Mouse (Mus musculus) limb, embryonic 15.5 days (tissue): Measurements from ENCODE around the gene Nrgn. TPM values are rescaled to one million over a fixed set of nuclear protein-coding genes. Genes with fewer than 3 reads are reported as not detected.

Experiments used
- ATAC-seq: fragments of 200-750 bp; cut with Nextera tagmentation; 2 replicates; pipeline ENCODE4 v1.8.0; 2017; ENCODE audit warnings: low read depth, moderate TSS enrichment; ENCODE audit not compliant: insufficient number of reproducible peaks, low FRiP score, low TSS enrichment
- H3K27ac ChIP-seq: fragments of 300-500 bp; sonication (generic); 2 replicates; pipeline ENCODE4 v1.5.1; 2015; ENCODE audit warnings: moderate library complexity, mild to moderate bottlenecking, inconsistent platforms
- H3K27me3 ChIP-seq: fragments of 300-500 bp; sonication (generic); 2 replicates; pipeline ENCODE4 v1.6.1; 2015; ENCODE audit warnings: inconsistent platforms
- H3K36me3 ChIP-seq: fragments of 300-500 bp; sonication (generic); 2 replicates; pipeline ENCODE4 v1.6.1; 2015; ENCODE audit warnings: inconsistent platforms
- H3K4me1 ChIP-seq: fragments of 300-500 bp; sonication (generic); 2 replicates; pipeline ENCODE4 v1.6.1; 2015; ENCODE audit warnings: inconsistent platforms
- H3K4me2 ChIP-seq: fragments of 300-500 bp; sonication (generic); 2 replicates; pipeline ENCODE4 v1.6.1; 2015; ENCODE audit warnings: mild to moderate bottlenecking, inconsistent platforms
- H3K4me3 ChIP-seq: fragments of 300-500 bp; sonication (generic); 2 replicates; pipeline ENCODE4 v1.5.1; 2015; ENCODE audit warnings: mild to moderate bottlenecking, inconsistent platforms
- H3K9ac ChIP-seq: fragments of 300-500 bp; sonication (generic); 2 replicates; pipeline ENCODE4 v1.6.1; 2015; ENCODE audit warnings: inconsistent platforms
- H3K9me3 ChIP-seq: fragments of 300-500 bp; sonication (generic); 2 replicates; pipeline ENCODE4 v1.6.1; 2016; ENCODE audit warnings: inconsistent platforms
- WGBS: fragments of 180-500 bp; shearing (Covaris S2); methylation state at CpG from one replicate; pipeline ENCODE4 v1.1.7; 2015; 5-methylcytosine and 5-hydroxymethylcytosine counted together
- polyA plus RNA-seq: library from polyadenylated mRNA; unstranded; fragments of >200 nt; fragmentation: Nextera tagmentation; extraction: Ambion mirVana; gene quantifications from 2 replicates; pipeline ENCODE4 v1.2.1, GENCODE M21; 2015

Nrgn gene
- polyA plus RNA-seq, 1 experiment from 2014 or later = 7.4 TPM

GRCm38 (mm10) chr9:37518991-37519390, 33.7 kb downstream of the Nrgn start:
- Histone ChIP-seq H3K4me3 (no peak overlapping the region), H3K27ac (no peak overlapping the region), H3K36me3 (peaks cover 43% of the 10 kb centered on the region), H3K9ac (no peak overlapping the region), H3K4me2 (no peak overlapping the region), H3K4me1 (no peaks in the 10 kb centered on the region), H3K9me3 (no peaks in the 10 kb centered on the region), H3K27me3 (no peaks in the 10 kb centered on the region)
- 88% methylated on average over 8 of the region's 8 CpGs for WGBS
- ATAC-seq = no peak

GRCm38 (mm10) chr9:37517467-37517866, 35.2 kb downstream of the Nrgn start:
- H3K4me3 ChIP-seq = no peak overlapping the region
- H3K4me2 ChIP-seq = no peak overlapping the region
- H3K27ac ChIP-seq = no peak overlapping the region
- peaks cover 32% of the 10 kb centered on the region for H3K36me3 ChIP-seq
- no peak for ATAC-seq
- H3K4me1 ChIP-seq = no peaks in the 10 kb centered on the region
- 83% methylated on average over 1 of the region's 1 CpGs for WGBS
- H3K27me3 ChIP-seq = no peaks in the 10 kb centered on the region
- no peak overlapping the region for H3K9ac ChIP-seq
- H3K9me3 ChIP-seq = no peaks in the 10 kb centered on the region

GRCm38 (mm10) chr9:37514456-37514855, 38.2 kb downstream of the Nrgn start:
- Histone ChIP-seq H3K4me3 (no peak overlapping the region), H3K9ac (no peak overlapping the region), H3K27me3 (no peaks in the 10 kb centered on the region), H3K27ac (no peak overlapping the region), H3K9me3 (no peaks in the 10 kb centered on the region), H3K4me1 (no peaks in the 10 kb centered on the region), H3K36me3 (peaks cover 8% of the 10 kb centered on the region; the same call in 1 of the 2 replicates), H3K4me2 (no peak overlapping the region)
- WGBS = 84% methylated on average over 3 of the region's 3 CpGs
- no peak for ATAC-seq

GRCm38 (mm10) chr9:37512097-37512496, 40.6 kb downstream of the Nrgn start:
- no peak overlapping the region for H3K4me3 ChIP-seq
- no peak overlapping the region for H3K9ac ChIP-seq
- H3K4me1 ChIP-seq = no peaks in the 10 kb centered on the region
- no peak for ATAC-seq
- 89% methylated on average over 2 of the region's 2 CpGs for WGBS
- H3K36me3 ChIP-seq = no peaks in the 10 kb centered on the region
- H3K27me3 ChIP-seq = no peaks in the 10 kb centered on the region
- no peaks in the 10 kb centered on the region for H3K9me3 ChIP-seq
- no peak overlapping the region for H3K27ac ChIP-seq
- no peak overlapping the region for H3K4me2 ChIP-seq

GRCm38 (mm10) chr9:37506023-37506422, 46.7 kb downstream of the Nrgn start:
- H3K27me3 ChIP-seq = no peaks in the 10 kb centered on the region
- no peak overlapping the region for H3K4me3 ChIP-seq
- no peak for ATAC-seq
- WGBS = 70% methylated on average over 1 of the region's 1 CpGs
- no peaks in the 10 kb centered on the region for H3K9me3 ChIP-seq
- H3K9ac ChIP-seq = no peak overlapping the region
- H3K4me1 ChIP-seq = no peaks in the 10 kb centered on the region
- H3K4me2 ChIP-seq = no peak overlapping the region
- H3K27ac ChIP-seq = no peak overlapping the region
- no peaks in the 10 kb centered on the region for H3K36me3 ChIP-seq

GRCm38 (mm10) chr9:37504348-37504747, 48.4 kb downstream of the Nrgn start:
- no peaks in the 10 kb centered on the region for H3K27me3 ChIP-seq
- H3K4me2 ChIP-seq = no peak overlapping the region
- ATAC-seq = no peak
- H3K9me3 ChIP-seq = no peaks in the 10 kb centered on the region
- no peaks in the 10 kb centered on the region for H3K4me1 ChIP-seq
- no peak overlapping the region for H3K27ac ChIP-seq
- H3K36me3 ChIP-seq = no peaks in the 10 kb centered on the region
- no peak overlapping the region for H3K9ac ChIP-seq
- H3K4me3 ChIP-seq = no peak overlapping the region

DNA sequence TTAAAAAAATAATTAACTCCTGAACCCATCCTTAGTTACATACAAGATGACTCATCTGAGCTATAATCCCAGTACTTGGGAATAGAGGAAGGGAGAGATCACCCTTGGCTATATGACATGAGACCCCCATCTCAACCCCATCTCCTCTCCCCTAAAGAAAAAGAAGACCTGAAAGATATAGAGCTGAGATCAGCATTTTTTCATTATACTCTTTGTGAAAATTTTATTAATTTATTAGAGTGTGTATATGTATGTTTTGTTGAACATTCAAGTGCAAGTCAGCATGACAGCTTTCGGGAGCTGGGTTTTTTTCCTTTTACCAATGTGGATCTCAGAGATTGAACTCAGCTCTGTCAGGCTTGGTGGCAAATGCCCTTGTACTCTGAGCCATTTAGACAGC, 51.5 kb downstream of the Nrgn start:
- no peaks in the 10 kb centered on the region for H3K9me3 ChIP-seq
- whole genome bisulfite sequencing = 98% methylated on average over 1 of the region's 1 CpGs
- no peaks in the 10 kb centered on the region for H3K4me1 ChIP-seq
- no peaks in the 10 kb centered on the region for H3K27me3 ChIP-seq
- no peak overlapping the region for H3K9ac ChIP-seq
- H3K4me2 ChIP-seq = no peak overlapping the region
- H3K36me3 ChIP-seq = no peaks in the 10 kb centered on the region
- no peak overlapping the region for H3K27ac ChIP-seq
- no peak overlapping the region for H3K4me3 ChIP-seq
- no peak for ATAC-seq

- no peak for ATAC-seq
- H3K9me3 ChIP-seq = no peaks in the 10 kb centered on the region
- no peak overlapping the region for H3K4me2 ChIP-seq
- H3K9ac ChIP-seq = no peak overlapping the region
- H3K27me3 ChIP-seq = no peaks in the 10 kb centered on the region
- H3K4me3 ChIP-seq = no peak overlapping the region
- H3K27ac ChIP-seq = no peak overlapping the region
- no peaks in the 10 kb centered on the region for H3K36me3 ChIP-seq
- H3K4me1 ChIP-seq = no peaks in the 10 kb centered on the region
- WGBS = 82% methylated on average over 3 of the region's 3 CpGs
Observed at GRCm38 (mm10) chr9:37500201-37500600, 52.5 kb downstream of the Nrgn start.

DNA sequence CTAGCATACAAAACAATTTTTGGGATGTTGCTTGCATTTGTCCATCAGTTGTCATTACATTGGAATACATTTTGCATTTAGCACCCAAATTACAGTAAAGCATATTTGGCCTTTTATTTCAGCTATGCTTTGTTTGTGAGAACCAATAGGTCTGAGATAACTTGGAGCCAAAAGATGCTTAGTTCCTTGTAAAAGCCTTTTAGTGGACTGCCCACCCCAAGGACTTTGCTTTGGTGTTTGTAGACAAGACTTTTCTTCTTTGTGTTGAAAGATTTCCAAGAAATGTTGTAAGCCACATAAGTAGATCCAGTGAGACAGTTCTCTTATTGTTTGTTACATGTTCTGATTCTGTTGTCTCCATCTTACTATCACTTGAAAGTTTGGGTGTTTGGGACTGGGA, 56.4 kb downstream of the Nrgn start:
- H3K9me3 ChIP-seq = no peaks in the 10 kb centered on the region
- no peak for ATAC-seq
- no peak overlapping the region for H3K9ac ChIP-seq
- H3K4me3 ChIP-seq = no peak overlapping the region
- H3K4me2 ChIP-seq = no peak overlapping the region
- peaks cover 3% of the 10 kb centered on the region; the same call in 1 of the 2 replicates for H3K36me3 ChIP-seq
- H3K27me3 ChIP-seq = no peaks in the 10 kb centered on the region
- H3K4me1 ChIP-seq = no peaks in the 10 kb centered on the region
- no peak overlapping the region for H3K27ac ChIP-seq

GRCm38 (mm10) chr9:37495761-37496160, 56.9 kb downstream of the Nrgn start:
- Histone ChIP-seq H3K4me1 (no peaks in the 10 kb centered on the region; the same call in 1 of the 2 replicates), H3K4me2 (no peak overlapping the region), H3K27me3 (no peaks in the 10 kb centered on the region), H3K27ac (no peak overlapping the region), H3K9me3 (no peaks in the 10 kb centered on the region), H3K9ac (no peak overlapping the region), H3K36me3 (peaks cover 3% of the 10 kb centered on the region; the same call in 1 of the 2 replicates), H3K4me3 (no peak overlapping the region)
- WGBS = 40% methylated on average over 3 of the region's 3 CpGs
- no peak for ATAC-seq

Other genes starting within 250 kb of the Nrgn start
- gene Ccdc15, start 204.5 kb downstream of the Nrgn start, polyA plus RNA-seq = 7.0 and 7.3 TPM in 2 replicates
- gene Hepacam, start 185.6 kb downstream of the Nrgn start, polyA plus RNA-seq = 0.05 and 0.06 TPM in 2 replicates
- 10.7 and 14.3 TPM in 2 replicates for gene Robo4, start 151.0 kb downstream of the Nrgn start, polyA plus RNA-seq
- gene Robo3, start 119.7 kb downstream of the Nrgn start, polyA plus RNA-seq = 0.06 and 0.12 TPM in 2 replicates
- gene Msantd2, start 63.6 kb downstream of the Nrgn start, polyA plus RNA-seq = 17.3 and 25.2 TPM in 2 replicates
- gene Esam, start 24.8 kb downstream of the Nrgn start, polyA plus RNA-seq = 50.2 and 60.0 TPM in 2 replicates
- 0.83 and 2.0 TPM in 2 replicates for gene Vsig2, start 13.6 kb downstream of the Nrgn start, polyA plus RNA-seq
- 9.9 and 13.1 TPM in 2 replicates for gene Siae, start 2.8 kb upstream of the Nrgn start, polyA plus RNA-seq
- 5.1 and 5.5 TPM in 2 replicates for gene Spa17, start 60.8 kb upstream of the Nrgn start, polyA plus RNA-seq
- gene Tbrg1, start 104.4 kb upstream of the Nrgn start, polyA plus RNA-seq = 204 and 207 TPM in 2 replicates
- 25.4 and 26.3 TPM in 2 replicates for gene Panx3, start 116.3 kb upstream of the Nrgn start, polyA plus RNA-seq
- gene Olfr160, start 163.3 kb upstream of the Nrgn start, polyA plus RNA-seq = not detected in 2 replicates
- not detected in 2 replicates for gene Olfr874, start 192.2 kb upstream of the Nrgn start, polyA plus RNA-seq
- gene Olfr875, start 219.0 kb upstream of the Nrgn start, polyA plus RNA-seq = not detected in 2 replicates